Mouse (Mus musculus) CD8-positive naive resting alpha-beta T cell, adult 2 months (primary cell): ENCODE measurements around the gene Gtdc1.

Experiments used
- DNase-seq, 2 experiments: peaks; one replicate each; pipeline ENCODE4 v3.0.0; 2022; ENCODE audit warnings: low read depth in 2 of 2, low spot score in 2 of 2

Gtdc1 gene

GRCm38 (mm10) chr2:44927482-44927811 is at the start of gene Gtdc1:
TSS of gene Gtdc1 (minus strand) at chr2:44927657.
- DNase-seq, result no peak

- no peak for DNase-seq
Measured at GRCm38 (mm10) chr2:44977051-44977450, 49.6 kb upstream of the Gtdc1 start.

GRCm38 (mm10) chr2:44976484-44976883 is 49.0 kb upstream of the Gtdc1 start:
- no peak for DNase-seq

- DNase-seq, result no peak
Measured at GRCm38 (mm10) chr2:44973828-44974227, 46.4 kb upstream of the Gtdc1 start.

- no peak for DNase-seq
Measured at GRCm38 (mm10) chr2:44970087-44970646, 42.7 kb upstream of the Gtdc1 start.

GRCm38 (mm10) chr2:44969640-44970039 is 42.2 kb upstream of the Gtdc1 start:
- DNase-seq, result no peak

GRCm38 (mm10) chr2:44969226-44969625 is 41.8 kb upstream of the Gtdc1 start:
- no peak for DNase-seq

GRCm38 (mm10) chr2:44965834-44966555 is 38.5 kb upstream of the Gtdc1 start:
- no peak for DNase-seq

GRCm38 (mm10) chr2:44962620-44963019 is 35.2 kb upstream of the Gtdc1 start:
- no peak for DNase-seq

- DNase-seq, result no peak
Measured at GRCm38 (mm10) chr2:44961192-44961591, 33.7 kb upstream of the Gtdc1 start.

GRCm38 (mm10) chr2:44960561-44960960 is 33.1 kb upstream of the Gtdc1 start:
- peak in 1 of 2 experiments; percentile 23 for DNase-seq

GRCm38 (mm10) chr2:44957329-44957797 is 29.9 kb upstream of the Gtdc1 start:
- DNase-seq, result no peak

GRCm38 (mm10) chr2:44956232-44956631 is 28.8 kb upstream of the Gtdc1 start:
- DNase-seq, result no peak

GRCm38 (mm10) chr2:44955506-44955905 is 28.0 kb upstream of the Gtdc1 start:
- DNase-seq, result no peak

- no peak for DNase-seq
Measured at GRCm38 (mm10) chr2:44954180-44954579, 26.7 kb upstream of the Gtdc1 start.

GRCm38 (mm10) chr2:44952830-44953422 is 25.5 kb upstream of the Gtdc1 start:
- DNase-seq, result no peak

GRCm38 (mm10) chr2:44951651-44952213 is 24.3 kb upstream of the Gtdc1 start:
- DNase-seq, result no peak

- DNase-seq, result no peak
Measured at GRCm38 (mm10) chr2:44944689-44945088, 17.2 kb upstream of the Gtdc1 start.

GRCm38 (mm10) chr2:44930951-44931350 is 3.5 kb upstream of the Gtdc1 start:
- no peak for DNase-seq

- DNase-seq, result no peak
Measured at GRCm38 (mm10) chr2:44928631-44929030, 1.2 kb upstream of the Gtdc1 start.

- peak; percentile 79 to 80 for DNase-seq
Measured at GRCm38 (mm10) chr2:44926683-44927481, 575 bp downstream of the Gtdc1 start.
